Comparison of ENCODE assay signal across 23 mouse cellular contexts in the genomic region with DNA sequence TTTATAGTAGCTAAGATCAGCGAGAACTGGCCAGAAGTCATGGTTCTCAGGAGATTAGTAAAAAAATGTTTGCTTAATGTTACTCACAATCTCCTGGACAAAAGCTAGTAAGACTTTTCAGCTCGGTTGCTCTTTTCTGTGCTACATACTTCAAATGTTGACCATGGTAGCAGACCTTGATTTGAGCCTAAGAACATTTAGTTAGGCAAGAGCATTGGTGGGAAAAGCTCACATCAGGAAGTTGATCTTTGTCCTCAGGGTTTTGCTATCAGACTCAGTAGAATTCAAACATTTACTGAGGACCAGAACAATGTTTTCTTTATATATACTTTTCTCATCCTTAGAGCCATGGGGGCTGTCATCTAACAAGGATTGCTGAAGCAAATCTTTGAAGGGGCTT.
A peak's percentile ranks its signal among the peaks of the same experiment; 100 is the strongest.
DNase-seq lines count a peak whose midpoint lies in the region; ATAC-seq and TF ChIP-seq lines count a peak whose summit lies in the region.
"Had no signal": no experiment of that assay in that cellular context is flagged by ENCODE, and none has a peak within 500 bp of the region (broad histone marks: within the 10 kb centered on the region; RNA-seq: fewer than 3 reads in every experiment).

No protein-coding gene starts in this region.

- no peaks in the 10 kb centered on the region for H3K27me3 ChIP-seq in liver, adult 2 months (ENCODE audit: control insufficient read depth, insufficient read depth, low read length)
- no peaks in the 10 kb centered on the region for H3K27me3 ChIP-seq in liver, embryonic 12.5 days (replicated peaks)
- H3K27me3 ChIP-seq in stomach, embryonic 14.5 days (ENCODE audit: control insufficient read depth, insufficient read depth, low read length), result no peaks in the 10 kb centered on the region
- no peaks in the 10 kb centered on the region for H3K27me3 ChIP-seq in stomach, postnatal 0 days (ENCODE audit: control insufficient read depth, insufficient read depth, low read length)
- H3K27me3 ChIP-seq: CH12.LX; embryonic facial prominence, embryonic 12.5 days; forebrain, embryonic 13.5 days; forebrain, embryonic 15.5 days; Patski had no signal

- no peaks in the 10 kb centered on the region for H3K4me1 ChIP-seq in liver, adult 2 months (ENCODE audit: control insufficient read depth, insufficient read depth, low read length)
- no peaks in the 10 kb centered on the region for H3K4me1 ChIP-seq in liver, embryonic 12.5 days
- H3K4me1 ChIP-seq in stomach, embryonic 14.5 days (ENCODE audit: control insufficient read depth, insufficient read depth, low read length), result no peaks in the 10 kb centered on the region
- H3K4me1 ChIP-seq in stomach, postnatal 0 days (replicated peaks; ENCODE audit: control insufficient read depth, insufficient read depth), result no peaks in the 10 kb centered on the region
- H3K4me1 ChIP-seq: embryonic facial prominence, embryonic 10.5 days; embryonic facial prominence, embryonic 12.5 days; forebrain, embryonic 13.5 days; forebrain, embryonic 15.5 days had no signal

- no peaks in the 10 kb centered on the region for H3K36me3 ChIP-seq in liver, adult 2 months (ENCODE audit: control insufficient read depth, insufficient read depth, low read length)
- no peaks in the 10 kb centered on the region for H3K36me3 ChIP-seq in liver, embryonic 12.5 days
- no peaks in the 10 kb centered on the region for H3K36me3 ChIP-seq in stomach, embryonic 14.5 days (ENCODE audit: control insufficient read depth, insufficient read depth, low read length)
- no peaks in the 10 kb centered on the region for H3K36me3 ChIP-seq in stomach, postnatal 0 days (ENCODE audit: control insufficient read depth, insufficient read depth, low read length)
- H3K36me3 ChIP-seq: embryonic facial prominence, embryonic 10.5 days; embryonic facial prominence, embryonic 12.5 days; forebrain, embryonic 15.5 days; G1E had no signal

- TF ChIP-seq EP300 in stomach, postnatal 0 days (optimal IDR thresholded peaks at IDR 0.05), result no peak

- H3K9me3 ChIP-seq in liver, embryonic 12.5 days (replicated peaks), result no peaks in the 10 kb centered on the region
- no peaks in the 10 kb centered on the region for H3K9me3 ChIP-seq in stomach, embryonic 14.5 days (ENCODE audit: control insufficient read depth, low read depth, low read length)
- no peaks in the 10 kb centered on the region for H3K9me3 ChIP-seq in stomach, postnatal 0 days (ENCODE audit: control insufficient read depth, low read length)
- H3K9me3 ChIP-seq: embryonic facial prominence, embryonic 10.5 days; embryonic facial prominence, embryonic 12.5 days; forebrain, embryonic 13.5 days; forebrain, embryonic 15.5 days had no signal

- TF ChIP-seq POLR2A in liver, adult 2 months (IDR thresholded peaks at IDR 0.05; ENCODE audit: extremely low read depth, insufficient read depth, low read length), result no peak

- H3K9ac ChIP-seq in liver, adult 2 months (ENCODE audit: low read depth, low read length), result no peak overlapping the region
- H3K9ac ChIP-seq in liver, embryonic 12.5 days, result no peak overlapping the region
- H3K9ac ChIP-seq in stomach, embryonic 14.5 days (replicated peaks; ENCODE audit: low read depth, low read length), result no peak overlapping the region
- no peak overlapping the region for H3K9ac ChIP-seq in stomach, postnatal 0 days (ENCODE audit: low read length)
- H3K9ac ChIP-seq: embryonic facial prominence, embryonic 12.5 days; forebrain, embryonic 13.5 days; forebrain, embryonic 15.5 days had no signal

- TF ChIP-seq CTCF in liver, adult 2 months (IDR thresholded peaks at IDR 0.05; ENCODE audit: low read depth, low read length), result no peak
- no peak for TF ChIP-seq CTCF in stomach, postnatal 0 days (IDR thresholded peaks at IDR 0.05; ENCODE audit: low read depth)

- no peak overlapping the region for H3K4me3 ChIP-seq in liver, adult 2 months (ENCODE audit: insufficient read depth, low read depth, low read length)
- H3K4me3 ChIP-seq in liver, embryonic 12.5 days, result no peak overlapping the region
- H3K4me3 ChIP-seq in stomach, embryonic 14.5 days (ENCODE audit: low read depth, low read length), result no peak overlapping the region
- H3K4me3 ChIP-seq in stomach, postnatal 0 days (ENCODE audit: low read depth, low read length), result no peak overlapping the region
- H3K4me3 ChIP-seq: embryonic facial prominence, embryonic 10.5 days; embryonic facial prominence, embryonic 12.5 days; forebrain, embryonic 13.5 days; forebrain, embryonic 15.5 days had no signal

- peak; percentile 17 for DNase-seq in liver, adult 2 months (ENCODE audit: extremely low read depth, low read depth, low spot score)
- no peak for DNase-seq in stomach, postnatal 0 days (ENCODE audit: low spot score)
- no peak for DNase-seq in layer of hippocampus, postnatal 25 days (ENCODE audit: extremely low spot score in 1 of 2, low spot score in 1 of 2)
- DNase-seq: adrenal gland, adult 8-10 months; adrenal gland, postnatal 14 days; adrenal gland, postnatal 36 days; B cell, adult 2 months; cerebellum, adult 11-12 months; cerebellum, adult 2 months; cerebellum, adult 9-10 months; cerebellum, postnatal 10 days; cerebellum, postnatal 25 days had no signal

- no peak overlapping the region for H3K4me2 ChIP-seq in liver, embryonic 12.5 days
- no peak overlapping the region for H3K4me2 ChIP-seq in stomach, embryonic 14.5 days (replicated peaks; ENCODE audit: low read depth, low read length)
- no peak overlapping the region for H3K4me2 ChIP-seq in stomach, postnatal 0 days (replicated peaks; ENCODE audit: low read depth)
- H3K4me2 ChIP-seq: embryonic facial prominence, embryonic 12.5 days; forebrain, embryonic 13.5 days; forebrain, embryonic 15.5 days had no signal

- H3K79me2 ChIP-seq in liver, adult 2 months (ENCODE audit: control insufficient read depth, insufficient read depth, low read length), result no peaks in the 10 kb centered on the region

- no peak overlapping the region for H3K27ac ChIP-seq in liver, adult 2 months (replicated peaks; ENCODE audit: insufficient read depth, low read depth, low read length)
- H3K27ac ChIP-seq in liver, embryonic 12.5 days, result no peak overlapping the region
- no peak overlapping the region for H3K27ac ChIP-seq in stomach, embryonic 14.5 days (ENCODE audit: low read length)
- no peak overlapping the region for H3K27ac ChIP-seq in stomach, postnatal 0 days (replicated peaks)
- H3K27ac ChIP-seq: embryonic facial prominence, embryonic 10.5 days; embryonic facial prominence, embryonic 12.5 days; forebrain, embryonic 13.5 days; forebrain, embryonic 15.5 days had no signal

- WGBS in liver, adult 2 months, result 38% methylated on average over 2 of the region's 2 CpGs
- 48% methylated on average over 2 of the region's 2 CpGs for WGBS in liver, embryonic 12.5 days (ENCODE audit: insufficient replicate concordance)
- 53% methylated on average over 2 of the region's 2 CpGs for WGBS in stomach, embryonic 14.5 days
- 41% methylated on average over 2 of the region's 2 CpGs for WGBS in stomach, postnatal 0 days

- ATAC-seq in liver, embryonic 12.5 days, result no peak
- ATAC-seq in stomach, embryonic 14.5 days (ENCODE audit: insufficient number of reproducible peaks, insufficient read depth, low FRiP score, low read depth), result peak; percentile 28; the same call in 1 of the 2 replicates
- no peak for ATAC-seq in stomach, postnatal 0 days (ENCODE audit: low FRiP score, low TSS enrichment)
- ATAC-seq: activated CD4-positive, CD25-positive, alpha-beta regulatory T cell, adult 4 months; CD4-positive, CD25-positive, alpha-beta regulatory T cell, adult 4 months; forebrain, embryonic 13.5 days; forebrain, embryonic 15.5 days; Patski had no signal
